9 mouse cellular contexts compared by ENCODE assay signal in the genomic region with DNA sequence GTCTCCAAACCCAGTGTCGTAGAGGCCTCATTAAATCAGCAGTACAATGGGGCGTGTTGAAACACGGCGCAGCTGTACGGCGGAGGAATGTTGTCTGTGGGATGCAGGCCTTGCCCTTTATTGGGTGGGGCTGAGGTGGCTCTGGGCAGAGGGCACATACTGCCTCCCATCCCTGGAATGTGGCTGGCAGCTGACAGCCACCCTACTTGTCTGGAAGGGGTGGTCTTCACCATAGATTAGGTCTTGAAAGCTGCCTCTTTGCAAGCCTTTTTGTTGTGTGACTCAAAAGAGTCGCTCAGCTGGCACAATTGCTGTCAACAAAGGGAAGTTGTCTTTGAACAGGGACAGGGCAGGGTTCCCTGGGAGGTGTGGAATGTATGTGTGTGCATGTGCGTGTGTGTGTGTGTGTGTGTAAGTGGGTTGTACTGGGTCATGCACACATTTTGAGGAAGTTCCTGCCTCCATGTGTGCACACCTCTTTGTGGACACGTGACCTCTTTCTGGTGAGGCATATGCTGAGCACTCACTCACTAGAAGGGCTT. TPM values are rescaled to one million over a fixed set of nuclear protein-coding genes. Genes with fewer than 3 reads are reported as not detected.
DNase-seq lines count a peak whose midpoint lies in the region; ATAC-seq and TF ChIP-seq lines count a peak whose summit lies in the region.
"Had no signal": no experiment of that assay in that cellular context is flagged by ENCODE, and none has a peak within 500 bp of the region (broad histone marks: within the 10 kb centered on the region; RNA-seq: fewer than 3 reads in every experiment).

No protein-coding gene starts in this region.

- no peak overlapping the region for H3K4me3 ChIP-seq in neural tube, embryonic 15.5 days (replicated peaks)
- no peak overlapping the region for H3K4me3 ChIP-seq in stomach, postnatal 0 days (ENCODE audit: low read depth, low read length)
- H3K4me3 ChIP-seq: limb, embryonic 15.5 days had no signal

- ATAC-seq in neural tube, embryonic 15.5 days (ENCODE audit: low FRiP score), result no peak
- ATAC-seq in stomach, postnatal 0 days (ENCODE audit: low FRiP score, low TSS enrichment), result peak; percentile 70

- no peak overlapping the region for H3K9ac ChIP-seq in neural tube, embryonic 15.5 days (replicated peaks)
- no peak overlapping the region for H3K9ac ChIP-seq in stomach, postnatal 0 days (ENCODE audit: low read length)
- H3K9ac ChIP-seq: limb, embryonic 15.5 days had no signal

- DNase-seq in heart, adult 11 months, result peak; percentile 82
- no peak for DNase-seq in heart, postnatal 36 days
- peak; percentile 33 for DNase-seq in neural tube, embryonic 10.5 days (ENCODE audit: extremely low spot score, low spot score)
- DNase-seq in lung, postnatal 14 days, result peak; percentile 16
- peak; percentile 30 for DNase-seq in stomach, postnatal 0 days (ENCODE audit: low spot score)
- DNase-seq in layer of hippocampus, postnatal 14 days (ENCODE audit: low spot score in 2 of 2), result no peak
- DNase-seq in gastrocnemius, adult 18-20 months (ENCODE audit: low spot score), result no peak

- H3K36me3 ChIP-seq in neural tube, embryonic 15.5 days, result no peaks in the 10 kb centered on the region
- H3K36me3 ChIP-seq in stomach, postnatal 0 days (ENCODE audit: control insufficient read depth, insufficient read depth, low read length), result no peaks in the 10 kb centered on the region
- H3K36me3 ChIP-seq: limb, embryonic 15.5 days had no signal

- 15% methylated on average over 9 of the region's 9 CpGs for WGBS in neural tube, embryonic 15.5 days
- 38% methylated on average over 9 of the region's 9 CpGs for WGBS in stomach, postnatal 0 days

- no peak overlapping the region for H3K27ac ChIP-seq in neural tube, embryonic 15.5 days (replicated peaks)
- H3K27ac ChIP-seq in stomach, postnatal 0 days (replicated peaks), result 0 out of 2 replicates have a peak overlapping the region, but pooled peaks have one; percentile 14
- H3K27ac ChIP-seq: limb, embryonic 15.5 days had no signal

- no peak for TF ChIP-seq CTCF in stomach, postnatal 0 days (IDR thresholded peaks at IDR 0.05; ENCODE audit: low read depth)

- peaks cover 12% of the 10 kb centered on the region; the same call in 1 of the 2 replicates for H3K4me1 ChIP-seq in neural tube, embryonic 15.5 days
- no peaks in the 10 kb centered on the region for H3K4me1 ChIP-seq in stomach, postnatal 0 days (replicated peaks; ENCODE audit: control insufficient read depth, insufficient read depth)
- H3K4me1 ChIP-seq: limb, embryonic 15.5 days had no signal

- H3K27me3 ChIP-seq in neural tube, embryonic 15.5 days (replicated peaks), result no peaks in the 10 kb centered on the region
- no peaks in the 10 kb centered on the region for H3K27me3 ChIP-seq in stomach, postnatal 0 days (ENCODE audit: control insufficient read depth, insufficient read depth, low read length)
- H3K27me3 ChIP-seq: limb, embryonic 15.5 days had no signal

- no peak for TF ChIP-seq EP300 in stomach, postnatal 0 days (optimal IDR thresholded peaks at IDR 0.05)

- intact Hi-C loops in heart, postnatal 36 days (cut with DNase I), result no loop called here

- no peaks in the 10 kb centered on the region for H3K9me3 ChIP-seq in neural tube, embryonic 15.5 days (replicated peaks)
- no peaks in the 10 kb centered on the region for H3K9me3 ChIP-seq in stomach, postnatal 0 days (ENCODE audit: control insufficient read depth, low read length)
- H3K9me3 ChIP-seq: limb, embryonic 15.5 days had no signal

- H3K4me2 ChIP-seq in neural tube, embryonic 15.5 days, result no peak overlapping the region
- 0 out of 2 replicates have a peak overlapping the region, but pooled peaks have one; percentile 3 for H3K4me2 ChIP-seq in stomach, postnatal 0 days (replicated peaks; ENCODE audit: low read depth)
- H3K4me2 ChIP-seq: limb, embryonic 15.5 days had no signal

RNA-seq across cellular contexts. Expression of a gene that starts 8.4 kb away (rescaled TPM):
- under 1 TPM; 0.05 to 0.19 TPM for total RNA-seq in heart, postnatal 36 days (2021)
- 0.09 and 0.33 TPM in 2 replicates for polyA plus RNA-seq in neural tube, embryonic 15.5 days (2015; fragmentation: Nextera tagmentation; extraction: Ambion mirVana)
- polyA plus RNA-seq in stomach, postnatal 0 days (2015; fragmentation: Nextera tagmentation; extraction: Ambion mirVana), result 0.17 and 0.31 TPM in 2 replicates
- under 1 TPM; 0.18 to 0.38 TPM for total RNA-seq in layer of hippocampus, postnatal 14 days (2021)
- total RNA-seq in gastrocnemius, adult 18-20 months (2021), result 1 to 10 TPM; 2.7 to 5.0 TPM

RNA-seq across cellular contexts. Expression of a gene that starts 41.6 kb away (rescaled TPM):
- not detected for total RNA-seq in heart, postnatal 36 days (2021)
- 0.26 and 0.37 TPM in 2 replicates for polyA plus RNA-seq in neural tube, embryonic 15.5 days (2015; fragmentation: Nextera tagmentation; extraction: Ambion mirVana)
- not detected in 2 replicates for polyA plus RNA-seq in stomach, postnatal 0 days (2015; fragmentation: Nextera tagmentation; extraction: Ambion mirVana)
- total RNA-seq in layer of hippocampus, postnatal 14 days (2021), result not detected
- 1 to 10 TPM; 1.1 to 1.5 TPM for total RNA-seq in gastrocnemius, adult 18-20 months (2021)
- polyA plus RNA-seq: limb, embryonic 15.5 days had no signal

Comparison
In these comparisons a context has a peak if more than half of its experiments do, and no peak if none do; other contexts are left out.
1. DNase-seq: peak in heart, adult 11 months (single experiment), neural tube, embryonic 10.5 days (single experiment), lung, postnatal 14 days (single experiment) and stomach, postnatal 0 days (single experiment); none in heart, postnatal 36 days (0 of 2), layer of hippocampus, postnatal 14 days (0 of 2) and gastrocnemius, adult 18-20 months (single experiment).